Mouse (Mus musculus) macrophage (primary cell): ENCODE results near the gene Fsd1. TPM values are rescaled to one million over a fixed set of nuclear protein-coding genes. Genes with fewer than 3 reads are reported as not detected.

Experiments used
- H3K27ac ChIP-seq: fragments of 350-480 bp; formaldehyde crosslinking; 2 replicates; pipeline ENCODE4 v1.9.0; 2021
- H3K36me3 ChIP-seq: fragments of 350-480 bp; formaldehyde crosslinking; 2 replicates; pipeline ENCODE4 v1.9.0; 2021; ENCODE audit errors: inconsistent target
- H3K4me3 ChIP-seq: fragments of 350-480 bp; formaldehyde crosslinking; 2 replicates; pipeline ENCODE4 v1.9.0; 2021; ENCODE audit errors: inconsistent target
- H3K79me2 ChIP-seq: fragments of 350-480 bp; formaldehyde crosslinking; 2 replicates; pipeline ENCODE4 v1.9.0; 2021; ENCODE audit errors: inconsistent target
- WGBS: methylation state at CpG from one replicate; pipeline ENCODE4 v1.1.7; 2026; ENCODE audit warnings: inconsistent platforms; ENCODE audit not compliant: missing documents; 5-methylcytosine and 5-hydroxymethylcytosine counted together
- polyA plus RNA-seq: library from polyadenylated mRNA; stranded (reverse); fragments of 250-400 nt; gene quantifications from 3 replicates; pipeline ENCODE4 v1.2.4, GENCODE M21; 2018; ENCODE audit warnings: inconsistent platforms

Fsd1 gene
- polyA plus RNA-seq, 1 experiment from 2014 or later, result not detected

GRCm38 (mm10) chr17:56023386-56023785, 37.1 kb downstream of the Fsd1 start:
- H3K27ac ChIP-seq, result peak overlapping the region; percentile 98
- peaks cover 100% of the 10 kb centered on the region for H3K79me2 ChIP-seq
- 9% methylated on average over 5 of the region's 5 CpGs for WGBS
- peaks cover 22% of the 10 kb centered on the region; the same call in 1 of the 2 replicates for H3K36me3 ChIP-seq
- H3K4me3 ChIP-seq, result no peak overlapping the region

GRCm38 (mm10) chr17:56024476-56024875, 38.2 kb downstream of the Fsd1 start:
- 68% methylated on average over 2 of the region's 2 CpGs for WGBS
- no peak overlapping the region for H3K4me3 ChIP-seq
- peaks cover 100% of the 10 kb centered on the region for H3K79me2 ChIP-seq
- H3K36me3 ChIP-seq, result peaks cover 11% of the 10 kb centered on the region; the same call in 1 of the 2 replicates
- peak overlapping the region; percentile 98 for H3K27ac ChIP-seq

GRCm38 (mm10) chr17:56024931-56025330, 38.6 kb downstream of the Fsd1 start:
- peaks cover 7% of the 10 kb centered on the region; the same call in 1 of the 2 replicates for H3K36me3 ChIP-seq
- peak overlapping the region; percentile 98 for H3K27ac ChIP-seq
- peaks cover 100% of the 10 kb centered on the region for H3K79me2 ChIP-seq
- 75% methylated on average over 5 of the region's 5 CpGs for WGBS
- H3K4me3 ChIP-seq, result no peak overlapping the region

GRCm38 (mm10) chr17:56026303-56026702, 40.0 kb downstream of the Fsd1 start:
- H3K36me3 ChIP-seq, result no peaks in the 10 kb centered on the region; the same call in 1 of the 2 replicates
- WGBS, result 76% methylated on average over 1 of the region's 1 CpGs
- H3K79me2 ChIP-seq, result peaks cover 100% of the 10 kb centered on the region
- no peak overlapping the region for H3K4me3 ChIP-seq
- peak overlapping the region; percentile 98 for H3K27ac ChIP-seq

- Histone ChIP-seq H3K4me3 (no peak overlapping the region), H3K36me3 (no peaks in the 10 kb centered on the region; the same call in 1 of the 2 replicates), H3K79me2 (peaks cover 100% of the 10 kb centered on the region), H3K27ac (peak overlapping the region; percentile 98)
- WGBS, result 42% methylated on average over 1 of the region's 1 CpGs
These were observed 40.6 kb downstream of the Fsd1 start for GRCm38 (mm10) chr17:56026881-56027280.

GRCm38 (mm10) chr17:56027801-56028441, 41.6 kb downstream of the Fsd1 start:
- 97% methylated on average over 5 of the region's 5 CpGs for WGBS
- H3K27ac ChIP-seq, result peak overlapping the region; percentile 98
- H3K79me2 ChIP-seq, result peaks cover 100% of the 10 kb centered on the region
- no peaks in the 10 kb centered on the region; the same call in 1 of the 2 replicates for H3K36me3 ChIP-seq
- H3K4me3 ChIP-seq, result no peak overlapping the region

- 65% methylated on average over 9 of the region's 9 CpGs for WGBS
- H3K27ac ChIP-seq, result peak overlapping the region; percentile 98
- H3K79me2 ChIP-seq, result peaks cover 100% of the 10 kb centered on the region
- H3K36me3 ChIP-seq, result no peaks in the 10 kb centered on the region; the same call in 1 of the 2 replicates
- no peak overlapping the region for H3K4me3 ChIP-seq
These were observed 44.0 kb downstream of the Fsd1 start for GRCm38 (mm10) chr17:56030238-56030870.

GRCm38 (mm10) chr17:56030919-56031318, 44.6 kb downstream of the Fsd1 start:
- WGBS, result 4% methylated on average over 5 of the region's 5 CpGs
- Histone ChIP-seq H3K27ac (peak overlapping the region; percentile 98), H3K36me3 (no peaks in the 10 kb centered on the region; the same call in 1 of the 2 replicates), H3K4me3 (no peak overlapping the region), H3K79me2 (peaks cover 100% of the 10 kb centered on the region)

GRCm38 (mm10) chr17:56031431-56031830, 45.1 kb downstream of the Fsd1 start:
- Histone ChIP-seq H3K36me3 (no peaks in the 10 kb centered on the region; the same call in 1 of the 2 replicates), H3K27ac (peak overlapping the region; percentile 98), H3K79me2 (peaks cover 99% of the 10 kb centered on the region), H3K4me3 (no peak overlapping the region)
- 89% methylated on average over 7 of the region's 7 CpGs for WGBS

- WGBS, result 59% methylated on average over 6 of the region's 6 CpGs
- peak overlapping the region; percentile 4; the same call in 1 of the 2 replicates for H3K4me3 ChIP-seq
These were observed 45.9 kb downstream of the Fsd1 start for GRCm38 (mm10) chr17:56032127-56032733.

GRCm38 (mm10) chr17:56032831-56033230, 46.5 kb downstream of the Fsd1 start:
- H3K79me2 ChIP-seq, result peaks cover 85% of the 10 kb centered on the region
- peak overlapping the region; percentile 4; the same call in 1 of the 2 replicates for H3K4me3 ChIP-seq
- H3K36me3 ChIP-seq, result no peaks in the 10 kb centered on the region; the same call in 1 of the 2 replicates
- 7% methylated on average over 5 of the region's 7 CpGs for WGBS
- H3K27ac ChIP-seq, result peak overlapping the region; percentile 98

More at GRCm38 (mm10) chr17:56032127-56032733, 45.9 kb downstream of the Fsd1 start:
- peaks cover 91% of the 10 kb centered on the region for H3K79me2 ChIP-seq
- H3K27ac ChIP-seq, result peak overlapping the region; percentile 98
- H3K36me3 ChIP-seq, result no peaks in the 10 kb centered on the region; the same call in 1 of the 2 replicates

GRCm38 (mm10) chr17:56034040-56034725, 47.9 kb downstream of the Fsd1 start:
- Histone ChIP-seq H3K4me3 (peak overlapping the region; percentile 92), H3K27ac (peak overlapping the region; percentile 98), H3K79me2 (peaks cover 71% of the 10 kb centered on the region), H3K36me3 (no peaks in the 10 kb centered on the region; the same call in 1 of the 2 replicates)
- WGBS, result 72% methylated on average over 7 of the region's 7 CpGs

GRCm38 (mm10) chr17:56034726-56035100, 48.4 kb downstream of the Fsd1 start:
- peak overlapping the region; percentile 98 for H3K27ac ChIP-seq
- 57% methylated on average over 6 of the region's 6 CpGs for WGBS
- no peaks in the 10 kb centered on the region; the same call in 1 of the 2 replicates for H3K36me3 ChIP-seq
- H3K79me2 ChIP-seq, result peaks cover 66% of the 10 kb centered on the region
- peak overlapping the region; percentile 92 for H3K4me3 ChIP-seq

GRCm38 (mm10) chr17:56035216-56035615, 48.9 kb downstream of the Fsd1 start:
- H3K79me2 ChIP-seq, result peaks cover 61% of the 10 kb centered on the region
- 75% methylated on average over 4 of the region's 4 CpGs for WGBS
- H3K36me3 ChIP-seq, result no peaks in the 10 kb centered on the region
- peak overlapping the region; percentile 92 for H3K4me3 ChIP-seq
- H3K27ac ChIP-seq, result peak overlapping the region; percentile 98
